Mouse (Mus musculus): ENCODE measurements around the gene Gm21860.
"Not testable (repeated sequence)": the region's sequence is repeated elsewhere in the genome, so short reads cannot be mapped to it uniquely, and the experiment has no call there.

DNA sequence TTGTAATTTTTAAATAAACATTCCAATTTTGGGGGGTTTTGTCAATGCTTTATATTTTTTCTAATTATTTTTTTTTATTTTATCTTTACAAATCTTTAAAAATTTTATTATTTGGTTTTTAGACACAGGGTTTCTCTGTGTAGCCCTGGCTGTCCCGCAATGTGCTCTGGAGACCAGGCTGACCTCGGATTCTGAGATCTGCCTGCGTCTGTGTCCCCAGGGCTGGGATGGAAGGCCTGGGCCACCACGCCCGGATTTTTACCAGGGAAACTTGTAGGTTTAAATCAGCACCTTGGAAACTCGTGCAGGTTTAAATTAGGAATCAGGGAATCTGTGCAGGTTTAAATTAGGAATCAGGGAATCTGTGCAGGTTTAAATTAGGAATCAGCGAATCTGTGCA, 37.1 kb downstream of the Gm21860 start:
- TF ChIP-seq UBTF (IDR thresholded peaks at IDR 0.05; ENCODE audit: borderline replicate concordance, insufficient read depth, low read depth, low read length); HCFC1 (IDR thresholded peaks at IDR 0.05; ENCODE audit: low read depth, low read length): not testable (repeated sequence)
